In genomic region chr10:110352148-110352547, GRCm38 (mm10) we compare ENCODE assay signal across 19 mouse cellular contexts.
DNase-seq lines count a peak whose midpoint lies in the region; ATAC-seq lines count a peak whose summit lies in the region.
"Had no signal": no experiment of that assay in that cellular context is flagged by ENCODE, and none has a peak within 500 bp of the region (broad histone marks: within the 10 kb centered on the region; RNA-seq: fewer than 3 reads in every experiment).

No protein-coding gene starts in this region.

- DNase-seq in cerebellum, postnatal 25 days, result peak; percentile 27 to 35
- DNase-seq in cerebellum, adult 9-11 months, result no peak
- DNase-seq in heart, adult 8-10 months (ENCODE audit: low spot score), result peak; percentile 2
- no peak for DNase-seq in heart, embryonic 10.5 days (ENCODE audit: low spot score)
- peak; percentile 70 for DNase-seq in testis, postnatal 14 days (ENCODE audit: low spot score)
- no peak for DNase-seq in lung, postnatal 36 days
- DNase-seq: adrenal gland, postnatal 25 days; kidney, adult 2 months; kidney, postnatal 14 days; liver, postnatal 0 days; thymus, postnatal 4 days had no signal

- no peak overlapping the region for H3K27ac ChIP-seq in heart, embryonic 10.5 days
- peak overlapping the region; percentile 67 for H3K27ac ChIP-seq in heart, embryonic 16.5 days (ENCODE audit: low read length)
- H3K27ac ChIP-seq: embryonic facial prominence, embryonic 15.5 days; hindbrain, embryonic 12.5 days; left cerebral cortex, adult 2 months; limb, embryonic 10.5 days; neural tube, embryonic 15.5 days had no signal

- H3K27me3 ChIP-seq in heart, embryonic 10.5 days (ENCODE audit: insufficient read depth, poor library complexity, severe bottlenecking), result no peaks in the 10 kb centered on the region
- no peaks in the 10 kb centered on the region for H3K27me3 ChIP-seq in heart, embryonic 16.5 days (ENCODE audit: control insufficient read depth, insufficient read depth, low read length)
- H3K27me3 ChIP-seq: CH12.LX; embryonic facial prominence, embryonic 15.5 days; hindbrain, embryonic 12.5 days; neural tube, embryonic 15.5 days had no signal

- no peak overlapping the region for H3K4me3 ChIP-seq in heart, embryonic 10.5 days
- H3K4me3 ChIP-seq in heart, embryonic 16.5 days (ENCODE audit: low read length), result no peak overlapping the region
- H3K4me3 ChIP-seq: embryonic facial prominence, embryonic 15.5 days; hindbrain, embryonic 12.5 days; left cerebral cortex, adult 2 months; limb, embryonic 10.5 days; neural tube, embryonic 15.5 days had no signal

- no peaks in the 10 kb centered on the region for H3K9me3 ChIP-seq in heart, embryonic 10.5 days
- H3K9me3 ChIP-seq in heart, embryonic 16.5 days (replicated peaks; ENCODE audit: control insufficient read depth, low read length), result no peaks in the 10 kb centered on the region
- H3K9me3 ChIP-seq: embryonic facial prominence, embryonic 15.5 days; hindbrain, embryonic 12.5 days; limb, embryonic 10.5 days; neural tube, embryonic 15.5 days had no signal

- 29% methylated on average over 7 of the region's 7 CpGs for WGBS in heart, embryonic 10.5 days
- 12% methylated on average over 7 of the region's 7 CpGs for WGBS in heart, embryonic 16.5 days

- H3K4me2 ChIP-seq in heart, embryonic 16.5 days (ENCODE audit: low read depth, low read length), result peak overlapping the region; percentile 20
- H3K4me2 ChIP-seq: embryonic facial prominence, embryonic 15.5 days; hindbrain, embryonic 12.5 days; neural tube, embryonic 15.5 days had no signal

- H3K4me1 ChIP-seq in heart, embryonic 10.5 days, result peaks cover 6% of the 10 kb centered on the region
- peaks cover 11% of the 10 kb centered on the region for H3K4me1 ChIP-seq in heart, embryonic 16.5 days (ENCODE audit: control insufficient read depth, insufficient read depth, low read length)
- H3K4me1 ChIP-seq: embryonic facial prominence, embryonic 15.5 days; hindbrain, embryonic 12.5 days; limb, embryonic 10.5 days had no signal

- H3K9ac ChIP-seq in heart, embryonic 16.5 days (ENCODE audit: low read length), result no peak overlapping the region
- H3K9ac ChIP-seq: embryonic facial prominence, embryonic 15.5 days; hindbrain, embryonic 12.5 days; liver, postnatal 0 days; neural tube, embryonic 15.5 days had no signal

- peak; percentile 83 for ATAC-seq in heart, embryonic 16.5 days (replicated peaks; ENCODE audit: extremely low read depth, insufficient read depth, low FRiP score)
- ATAC-seq: liver, postnatal 0 days; midbrain, embryonic 16.5 days had no signal

- H3K36me3 ChIP-seq in heart, embryonic 10.5 days, result no peaks in the 10 kb centered on the region
- H3K36me3 ChIP-seq in heart, embryonic 16.5 days (ENCODE audit: control insufficient read depth, insufficient read depth), result no peaks in the 10 kb centered on the region
- H3K36me3 ChIP-seq: embryonic facial prominence, embryonic 15.5 days; hindbrain, embryonic 12.5 days; limb, embryonic 10.5 days; neural tube, embryonic 15.5 days had no signal

Comparison
In these comparisons a context has a peak if more than half of its experiments do, and no peak if none do; other contexts are left out.
1. DNase-seq: peak in cerebellum, postnatal 25 days (2 of 2), heart, adult 8-10 months (single experiment) and testis, postnatal 14 days (single experiment); none in cerebellum, adult 9-11 months (single experiment), heart, embryonic 10.5 days (single experiment) and lung, postnatal 36 days (single experiment).